Mouse (Mus musculus): ENCODE measurements around the gene Dupd1. TPM values are rescaled to one million over a fixed set of nuclear protein-coding genes. Genes with fewer than 3 reads are reported as not detected.

Dupd1 gene
- polyA plus RNA-seq (2012; rRNA removed) = 6.3 and 7.9 TPM in 2 replicates

DNA sequence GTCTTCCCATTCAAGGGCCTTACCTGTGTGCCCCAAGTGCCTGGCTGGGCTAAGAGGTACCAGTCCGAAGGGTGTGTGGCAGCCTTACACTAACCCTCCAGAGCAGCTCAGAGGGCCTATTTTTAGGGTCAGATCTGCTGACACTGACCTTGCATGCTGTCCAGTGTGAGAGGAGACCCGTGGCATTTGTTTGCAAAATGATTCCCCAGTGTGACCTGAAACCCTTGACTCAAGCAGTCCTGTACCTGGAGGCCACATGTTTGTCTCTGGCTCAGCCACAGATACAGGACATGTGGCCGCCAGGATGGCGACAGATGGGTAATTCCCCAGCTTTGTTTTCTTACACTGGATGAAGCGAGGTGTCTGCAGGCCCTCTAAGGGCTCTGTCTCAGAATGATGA is at the start of gene Dupd1:
Dupd1 (minus strand) TSS at position 91 of the 400 bp plus-strand sequence.
- peaks cover 3% of the 10 kb centered on the region; the same call in 1 of the 2 replicates for H3K4me1 ChIP-seq (ENCODE audit: control insufficient read depth, insufficient read depth, low read length)
- no peak within 1 kb of the TSS for H3K27ac ChIP-seq (ENCODE audit: control insufficient read depth, insufficient read depth, low read depth, low read length)
- TF ChIP-seq CTCF (IDR thresholded peaks at IDR 0.05; ENCODE audit: control insufficient read depth, insufficient read depth, insufficient replicate concordance, low read depth, low read length) = no peak
- TF ChIP-seq POLR2A (IDR thresholded peaks at IDR 0.05; ENCODE audit: control insufficient read depth, low read depth, low read length) = no peak

DNA sequence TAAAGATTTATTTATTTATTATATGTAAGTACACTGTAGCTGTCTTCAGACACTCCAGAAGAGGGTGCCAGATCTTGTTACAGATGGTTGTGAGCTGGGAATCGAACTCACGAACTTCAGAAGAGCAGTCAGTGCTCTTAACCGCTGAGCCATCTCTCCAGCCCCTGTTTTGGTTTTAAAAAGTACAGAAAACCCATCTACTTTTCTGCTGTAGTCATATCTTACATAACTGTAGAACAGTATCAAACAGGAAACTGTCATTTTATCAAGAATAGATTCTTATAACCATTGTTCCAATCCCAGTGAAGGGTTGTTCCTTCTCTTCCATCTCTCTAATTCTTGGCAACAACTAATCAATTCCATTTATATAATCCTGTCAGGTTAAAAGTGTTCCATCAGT is 49.4 kb upstream of the Dupd1 start:
- peaks cover 2% of the 10 kb centered on the region for H3K4me1 ChIP-seq (ENCODE audit: control insufficient read depth, insufficient read depth, low read length)
- TF ChIP-seq CTCF (IDR thresholded peaks at IDR 0.05; ENCODE audit: control insufficient read depth, insufficient read depth, insufficient replicate concordance, low read depth, low read length) (no peak), POLR2A (IDR thresholded peaks at IDR 0.05; ENCODE audit: control insufficient read depth, low read depth, low read length) (no peak)

More for the DNA sequence above, at the start of gene Dupd1:
- no peaks in the 10 kb centered on the region for H3K27me3 ChIP-seq (ENCODE audit: control insufficient read depth, insufficient read depth, low read length)
- no peaks in the 10 kb centered on the region for H3K36me3 ChIP-seq (ENCODE audit: control insufficient read depth, insufficient read depth, low read length)
- H3K4me3 ChIP-seq (ENCODE audit: control insufficient read depth, low read depth, low read length) = no peak within 1 kb of the TSS

DNA sequence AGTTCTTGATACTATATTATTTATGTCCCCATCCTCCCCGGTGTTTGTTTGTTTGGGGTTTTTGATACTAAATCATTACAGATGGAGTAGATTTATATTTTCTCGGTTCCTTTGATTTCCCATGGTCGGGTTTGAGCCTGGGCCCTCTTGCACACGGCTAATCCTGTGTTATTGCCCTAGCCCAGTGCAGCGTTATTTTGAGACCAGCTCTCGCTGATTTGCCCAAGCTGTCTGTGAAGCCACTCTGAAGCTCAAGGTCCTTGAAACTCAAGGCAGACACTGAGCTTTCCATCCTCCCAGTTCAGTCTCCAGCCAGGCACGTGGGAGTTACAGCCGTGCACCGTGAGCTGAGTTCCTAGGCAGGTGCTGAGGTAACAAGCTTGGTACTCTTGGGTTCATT is 47.2 kb upstream of the Dupd1 start:
- Histone ChIP-seq H3K4me3 (ENCODE audit: control insufficient read depth, low read depth, low read length) (no peak overlapping the region), H3K27ac (ENCODE audit: control insufficient read depth, insufficient read depth, low read depth, low read length) (no peak overlapping the region), H3K36me3 (ENCODE audit: control insufficient read depth, insufficient read depth, low read length) (no peaks in the 10 kb centered on the region), H3K4me1 (ENCODE audit: control insufficient read depth, insufficient read depth, low read length) (peaks cover 2% of the 10 kb centered on the region), H3K27me3 (ENCODE audit: control insufficient read depth, insufficient read depth, low read length) (no peaks in the 10 kb centered on the region)
- TF ChIP-seq CTCF (IDR thresholded peaks at IDR 0.05; ENCODE audit: control insufficient read depth, insufficient read depth, insufficient replicate concordance, low read depth, low read length) (no peak), POLR2A (IDR thresholded peaks at IDR 0.05; ENCODE audit: control insufficient read depth, low read depth, low read length) (no peak)

More for the DNA sequence above, 49.4 kb upstream of the Dupd1 start:
- Histone ChIP-seq H3K4me3 (ENCODE audit: control insufficient read depth, low read depth, low read length) (no peak overlapping the region), H3K36me3 (ENCODE audit: control insufficient read depth, insufficient read depth, low read length) (no peaks in the 10 kb centered on the region), H3K27me3 (ENCODE audit: control insufficient read depth, insufficient read depth, low read length) (no peaks in the 10 kb centered on the region), H3K27ac (ENCODE audit: control insufficient read depth, insufficient read depth, low read depth, low read length) (no peak overlapping the region)

DNA sequence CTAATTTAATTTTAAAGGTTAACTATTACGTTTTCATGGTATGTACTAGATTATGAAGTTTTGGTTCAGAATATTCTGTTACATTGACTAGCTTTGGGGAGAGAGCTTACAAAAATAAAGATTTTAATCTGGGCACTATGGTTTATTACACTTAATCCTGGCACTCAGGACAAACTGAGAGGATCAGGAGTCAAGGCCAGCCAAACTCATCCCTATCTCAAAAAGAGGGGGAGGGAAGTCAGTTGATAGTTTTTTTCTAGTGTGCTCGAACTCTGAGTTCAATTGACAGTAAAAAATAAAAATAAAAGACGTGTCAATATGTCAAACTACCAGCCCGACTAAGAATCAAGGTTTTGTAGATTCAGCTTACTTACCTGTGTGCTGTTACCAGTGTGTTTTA is 39.0 kb upstream of the Dupd1 start:
- Histone ChIP-seq H3K27me3 (ENCODE audit: control insufficient read depth, insufficient read depth, low read length) (no peaks in the 10 kb centered on the region), H3K36me3 (ENCODE audit: control insufficient read depth, insufficient read depth, low read length) (no peaks in the 10 kb centered on the region), H3K4me3 (ENCODE audit: control insufficient read depth, low read depth, low read length) (no peak overlapping the region), H3K4me1 (ENCODE audit: control insufficient read depth, insufficient read depth, low read length) (peaks cover 7% of the 10 kb centered on the region), H3K27ac (ENCODE audit: control insufficient read depth, insufficient read depth, low read depth, low read length) (no peak overlapping the region)
- no peak for TF ChIP-seq CTCF (IDR thresholded peaks at IDR 0.05; ENCODE audit: control insufficient read depth, insufficient read depth, insufficient replicate concordance, low read depth, low read length)

DNA sequence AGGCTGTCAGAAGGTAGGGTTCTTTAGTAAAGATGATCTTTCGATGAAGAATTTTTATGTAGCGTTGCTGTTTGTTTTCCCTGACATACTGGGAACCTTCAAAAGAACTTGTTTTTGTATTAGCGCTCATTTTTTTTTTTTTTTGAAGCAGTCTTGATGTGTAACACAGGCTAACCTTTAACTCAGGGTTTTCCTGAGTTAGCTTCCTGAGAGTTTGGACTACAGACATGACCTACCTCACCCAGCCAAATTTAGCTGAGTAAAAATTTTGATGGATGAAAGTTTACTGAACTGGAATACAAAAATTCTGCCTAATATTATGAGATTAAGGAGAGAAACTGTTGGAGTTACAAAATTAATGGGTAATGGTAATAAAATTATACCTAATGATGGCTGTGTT is 38.0 kb upstream of the Dupd1 start:
- TF ChIP-seq CTCF (IDR thresholded peaks at IDR 0.05; ENCODE audit: control insufficient read depth, insufficient read depth, insufficient replicate concordance, low read depth, low read length) (no peak), POLR2A (IDR thresholded peaks at IDR 0.05; ENCODE audit: control insufficient read depth, low read depth, low read length) (no peak)
- H3K36me3 ChIP-seq (ENCODE audit: control insufficient read depth, insufficient read depth, low read length) = no peaks in the 10 kb centered on the region

DNA sequence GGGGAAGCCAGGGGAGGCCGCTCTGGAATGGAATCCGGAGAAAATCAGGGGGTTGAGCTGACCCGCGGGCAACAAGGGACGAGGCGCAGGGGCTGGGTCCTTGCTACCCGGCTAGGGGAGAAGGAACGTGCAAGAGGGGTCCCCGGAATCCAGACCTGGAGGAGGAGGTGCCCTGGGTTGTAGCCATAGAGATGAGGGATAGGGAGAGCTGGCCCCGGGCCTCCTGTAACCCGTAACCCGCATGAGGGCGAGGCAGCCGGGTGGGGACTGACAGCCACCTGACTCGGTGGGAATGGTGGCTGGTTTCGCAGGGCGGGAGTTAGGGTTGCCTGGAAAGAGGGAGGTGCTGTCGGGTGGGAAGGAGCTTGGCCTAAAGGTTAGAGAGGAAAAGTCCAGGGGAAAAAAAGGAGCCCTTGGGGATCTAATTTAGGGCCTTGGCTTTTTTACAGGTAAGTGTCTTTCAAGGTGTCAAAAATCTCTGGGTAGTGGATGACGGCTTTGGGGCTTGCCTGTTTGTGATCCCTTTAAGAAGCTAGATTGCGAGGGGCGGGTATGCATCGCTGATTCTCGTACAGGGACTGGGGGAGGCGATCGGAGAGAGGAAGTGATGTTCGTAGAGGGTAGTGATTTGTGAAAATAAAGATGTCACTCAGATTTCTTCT is 36.6 kb upstream of the Dupd1 start, which contains the start of gene Dusp13:
Dusp13 (minus strand) TSS at position 301 of the 662 bp plus-strand sequence.
- peak within 1 kb of the TSS; percentile 83 for H3K27ac ChIP-seq (ENCODE audit: control insufficient read depth, insufficient read depth, low read depth, low read length)
- H3K4me3 ChIP-seq (ENCODE audit: control insufficient read depth, low read depth, low read length) = peak within 1 kb of the TSS; percentile 98
- TF ChIP-seq POLR2A (IDR thresholded peaks at IDR 0.05; ENCODE audit: control insufficient read depth, low read depth, low read length) = no peak
- no peak for TF ChIP-seq CTCF (IDR thresholded peaks at IDR 0.05; ENCODE audit: control insufficient read depth, insufficient read depth, insufficient replicate concordance, low read depth, low read length)
- H3K27me3 ChIP-seq (ENCODE audit: control insufficient read depth, insufficient read depth, low read length) = no peaks in the 10 kb centered on the region
- H3K36me3 ChIP-seq (ENCODE audit: control insufficient read depth, insufficient read depth, low read length) = no peaks in the 10 kb centered on the region
- peaks cover 13% of the 10 kb centered on the region for H3K4me1 ChIP-seq (ENCODE audit: control insufficient read depth, insufficient read depth, low read length)

More for the DNA sequence above, 38.0 kb upstream of the Dupd1 start:
- Histone ChIP-seq H3K4me3 (ENCODE audit: control insufficient read depth, low read depth, low read length) (no peak overlapping the region), H3K27me3 (ENCODE audit: control insufficient read depth, insufficient read depth, low read length) (no peaks in the 10 kb centered on the region), H3K27ac (ENCODE audit: control insufficient read depth, insufficient read depth, low read depth, low read length) (no peak overlapping the region), H3K4me1 (ENCODE audit: control insufficient read depth, insufficient read depth, low read length) (peaks cover 11% of the 10 kb centered on the region)

DNA sequence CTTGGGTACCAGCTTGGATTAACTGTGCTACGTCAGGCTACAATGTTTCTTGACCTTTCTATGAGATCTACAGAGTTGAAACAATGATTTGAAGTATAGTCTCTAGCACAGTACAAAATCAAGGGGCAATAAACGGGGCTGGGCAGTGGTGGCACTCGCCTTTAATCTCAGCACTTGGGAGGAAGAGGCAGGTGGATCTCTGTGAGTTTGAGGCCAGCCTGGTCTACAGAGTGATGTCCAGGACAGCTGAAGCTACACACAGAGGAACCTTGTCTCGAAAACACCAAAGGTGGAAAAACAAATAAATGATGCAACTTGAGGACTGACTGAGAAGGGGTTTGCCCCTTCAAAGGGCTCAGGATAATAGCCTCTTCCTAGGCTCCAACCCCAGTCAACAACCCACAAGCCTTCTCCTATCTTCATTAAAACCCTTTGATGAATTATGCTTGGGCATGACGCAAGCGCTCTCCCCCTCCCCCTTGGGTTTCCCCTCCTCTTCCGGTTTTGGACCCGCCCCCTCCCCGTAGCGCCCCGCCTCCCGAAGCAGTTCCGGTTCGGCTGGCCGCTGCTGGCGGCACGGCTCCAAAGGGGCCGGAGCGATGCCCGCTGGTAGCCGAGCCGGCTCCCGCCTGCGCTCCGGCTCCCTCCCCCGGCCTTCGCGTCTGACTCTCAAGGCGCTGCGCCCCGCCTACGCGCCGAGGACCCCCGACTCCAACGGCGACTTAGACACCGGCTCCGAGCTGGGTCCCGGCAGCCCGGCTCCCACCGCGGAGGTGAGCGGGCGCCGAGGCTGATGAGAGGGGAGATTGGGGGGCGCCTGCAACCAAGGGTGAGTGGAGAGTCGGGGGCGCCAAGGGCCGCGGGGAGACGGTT is 35.9 kb upstream of the Dupd1 start, which contains the start of gene Samd8:
Samd8 (plus strand) TSS at position 524 of the 873 bp plus-strand sequence.
- peaks cover 13% of the 10 kb centered on the region for H3K4me1 ChIP-seq (ENCODE audit: control insufficient read depth, insufficient read depth, low read length)
- H3K36me3 ChIP-seq (ENCODE audit: control insufficient read depth, insufficient read depth, low read length) = no peaks in the 10 kb centered on the region
- H3K27me3 ChIP-seq (ENCODE audit: control insufficient read depth, insufficient read depth, low read length) = no peaks in the 10 kb centered on the region
- TF ChIP-seq POLR2A (IDR thresholded peaks at IDR 0.05; ENCODE audit: control insufficient read depth, low read depth, low read length) (peak; percentile 80), CTCF (IDR thresholded peaks at IDR 0.05; ENCODE audit: control insufficient read depth, insufficient read depth, insufficient replicate concordance, low read depth, low read length) (no peak)
- H3K4me3 ChIP-seq (ENCODE audit: control insufficient read depth, low read depth, low read length) = peak within 1 kb of the TSS; percentile 98
- peak within 1 kb of the TSS; percentile 83 for H3K27ac ChIP-seq (ENCODE audit: control insufficient read depth, insufficient read depth, low read depth, low read length)

Measured in testis, adult 2 months (tissue).